Mouse (Mus musculus): ENCODE data around the gene Slitrk5.
"Not testable (repeated sequence)": the region's sequence is repeated elsewhere in the genome, so short reads cannot be mapped to it uniquely, and the experiment has no call there.

Gene Slitrk5

DNA sequence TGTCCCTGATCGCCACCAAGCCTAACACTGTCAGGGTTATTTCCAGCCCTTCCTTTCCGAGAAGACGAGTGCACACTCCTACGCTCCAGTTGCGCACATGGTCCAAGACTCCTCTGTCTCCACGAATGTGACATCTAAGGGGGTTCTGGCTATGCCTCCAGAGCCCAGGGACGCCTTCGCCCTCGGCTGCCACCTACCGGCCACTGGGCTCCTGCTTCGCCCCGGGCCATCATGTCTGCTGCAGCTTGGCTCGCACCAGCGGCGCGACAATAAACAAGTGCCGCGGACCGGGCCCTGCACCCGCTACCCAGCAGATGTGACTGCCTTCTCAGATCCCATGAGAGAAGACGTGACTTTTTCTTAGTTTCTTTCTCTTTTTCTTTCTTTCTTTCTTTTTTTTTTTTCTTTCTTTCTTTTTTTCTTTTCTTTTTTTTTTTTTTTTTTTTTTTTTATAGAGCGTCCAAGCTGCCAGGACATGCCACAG lies at the start of gene Slitrk5:
TSS of gene Slitrk5 (plus strand) at position 434 of the 484 bp plus-strand sequence.
- in situ Hi-C loops (cut with MboI; ENCODE audit: low sequenced_read_pairs) = no loop called here

GRCm38 (mm10) chr14:111672942-111673341 lies 2.0 kb upstream of the Slitrk5 start:
- in situ Hi-C loops (cut with MboI; ENCODE audit: low sequenced_read_pairs) = no loop called here

GRCm38 (mm10) chr14:111675211-111676165 lies 591 bp downstream of the Slitrk5 start:
- in situ Hi-C loops (cut with MboI; ENCODE audit: low sequenced_read_pairs) = no loop called here

- in situ Hi-C loops (cut with MboI; ENCODE audit: low sequenced_read_pairs) = no loop called here
Observed at GRCm38 (mm10) chr14:111676166-111676581, 1.3 kb downstream of the Slitrk5 start.

GRCm38 (mm10) chr14:111676851-111677291 lies 2.0 kb downstream of the Slitrk5 start:
- in situ Hi-C loops (cut with MboI; ENCODE audit: low sequenced_read_pairs) = no loop called here

- in situ Hi-C loops (cut with MboI; ENCODE audit: low sequenced_read_pairs) = no loop called here
Observed at GRCm38 (mm10) chr14:111677361-111678070, 2.6 kb downstream of the Slitrk5 start.

DNA sequence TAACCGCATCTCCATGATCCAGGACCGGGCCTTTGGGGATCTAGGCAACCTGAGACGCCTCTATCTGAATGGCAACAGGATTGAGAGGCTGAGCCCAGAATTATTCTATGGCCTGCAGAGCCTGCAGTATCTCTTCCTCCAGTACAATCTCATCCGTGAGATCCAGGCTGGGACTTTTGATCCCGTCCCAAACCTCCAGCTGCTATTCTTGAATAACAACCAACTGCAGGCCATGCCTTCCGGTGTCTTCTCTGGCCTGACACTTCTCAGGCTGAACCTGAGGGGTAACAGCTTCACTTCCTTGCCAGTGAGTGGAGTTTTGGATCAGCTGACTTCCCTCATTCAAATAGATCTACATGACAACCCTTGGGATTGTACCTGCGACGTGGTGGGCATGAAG lies 5.4 kb downstream of the Slitrk5 start:
- in situ Hi-C loops (cut with MboI; ENCODE audit: low sequenced_read_pairs) = no loop called here

GRCm38 (mm10) chr14:111681092-111681708 lies 6.3 kb downstream of the Slitrk5 start:
- in situ Hi-C loops (cut with MboI; ENCODE audit: low sequenced_read_pairs) = no loop called here

DNA sequence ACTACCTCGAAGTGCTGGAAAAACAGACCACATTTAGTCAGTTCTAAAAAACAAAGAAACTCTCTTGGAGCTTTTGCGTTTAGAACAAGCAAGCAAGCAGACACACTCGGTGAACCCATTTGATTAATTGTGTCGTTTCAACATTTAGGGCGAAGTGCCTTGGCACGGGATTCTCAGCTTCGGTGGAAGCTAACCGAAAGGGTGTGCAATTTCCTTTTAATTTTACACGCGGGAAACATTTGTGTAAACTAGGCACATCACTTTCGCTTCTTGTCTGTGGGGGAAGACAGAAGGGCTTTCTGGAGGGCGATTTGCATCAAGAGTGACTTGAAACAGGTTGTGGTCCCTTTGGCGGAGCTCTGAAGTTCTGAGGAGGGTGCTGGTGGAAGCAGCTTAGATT lies 6.9 kb downstream of the Slitrk5 start:
- in situ Hi-C loops (cut with MboI; ENCODE audit: low sequenced_read_pairs) = no loop called here

DNA sequence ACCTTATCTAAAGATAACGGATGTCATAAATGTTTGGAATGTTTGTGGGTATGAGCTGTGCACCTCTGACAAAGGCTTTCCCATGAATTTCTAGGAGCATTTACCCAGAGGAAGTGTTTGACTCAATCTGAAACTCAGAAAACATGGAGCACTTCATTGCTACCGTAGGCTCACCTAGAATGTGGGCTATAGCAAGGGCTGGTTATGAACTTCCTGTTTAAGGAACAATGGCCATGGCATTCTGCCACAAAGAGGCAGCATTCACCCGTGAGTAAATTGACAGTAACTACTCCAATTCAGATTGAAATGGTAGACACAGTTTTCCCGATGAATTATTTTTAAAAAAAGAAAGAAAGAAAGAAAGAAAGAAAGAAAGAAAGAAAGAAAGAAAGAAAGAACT lies 8.6 kb downstream of the Slitrk5 start:
- in situ Hi-C loops (cut with MboI; ENCODE audit: low sequenced_read_pairs) = no loop called here

- in situ Hi-C loops (cut with MboI; ENCODE audit: low sequenced_read_pairs) = not testable (repeated sequence)
Observed at GRCm38 (mm10) chr14:111690139-111690538, 15.2 kb downstream of the Slitrk5 start.

- in situ Hi-C loops (cut with MboI; ENCODE audit: low sequenced_read_pairs) = no loop called here
Observed at GRCm38 (mm10) chr14:111729833-111730232, 54.9 kb downstream of the Slitrk5 start.
